Mouse (Mus musculus): ENCODE results near the gene Tnfrsf11a. TPM values are rescaled to one million over a fixed set of nuclear protein-coding genes. Genes with fewer than 3 reads are reported as not detected.
"Not testable (repeated sequence)": the region's sequence is repeated elsewhere in the genome, so short reads cannot be mapped to it uniquely, and the experiment has no call there.

Gene Tnfrsf11a
- 0.22 and 0.64 TPM in 2 replicates for total RNA-seq (2015)
- total RNA-seq (2017): 0.98 TPM in 1 of 2 replicates, not detected in the other

GRCm38 (mm10) chr1:105780457-105781364, at the start of gene Tnfrsf11a:
TSS of gene Tnfrsf11a (plus strand) at chr1:105780718.
- peak; percentile 63 for ATAC-seq (replicated peaks; ENCODE audit: poor library complexity)

GRCm38 (mm10) chr1:105735318-105735717, 45.2 kb upstream of the Tnfrsf11a start:
- peak; percentile 92 for ATAC-seq (replicated peaks; ENCODE audit: poor library complexity)

DNA sequence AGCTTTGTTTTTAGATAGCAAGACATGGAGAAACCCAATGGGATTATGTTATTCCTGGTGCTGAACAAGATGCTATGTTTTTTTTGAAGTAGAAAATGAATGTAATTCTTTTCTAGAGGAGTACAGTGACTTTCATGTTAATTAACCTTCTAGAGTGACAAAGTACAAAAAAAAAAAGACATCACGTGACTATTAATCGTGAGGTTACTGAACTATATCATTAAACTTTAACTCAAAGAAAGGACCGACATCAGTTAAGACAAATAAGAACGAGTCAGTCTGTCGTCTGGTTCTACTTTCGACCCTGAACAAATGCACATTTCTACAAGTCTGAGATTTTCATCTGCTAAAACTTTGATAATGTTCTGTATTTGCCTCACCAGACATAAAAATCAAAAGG, 42.2 kb upstream of the Tnfrsf11a start:
- no peak for ATAC-seq (replicated peaks; ENCODE audit: poor library complexity)

- no peak for ATAC-seq (replicated peaks; ENCODE audit: poor library complexity)
Measured at GRCm38 (mm10) chr1:105739493-105739892, 41.0 kb upstream of the Tnfrsf11a start.

DNA sequence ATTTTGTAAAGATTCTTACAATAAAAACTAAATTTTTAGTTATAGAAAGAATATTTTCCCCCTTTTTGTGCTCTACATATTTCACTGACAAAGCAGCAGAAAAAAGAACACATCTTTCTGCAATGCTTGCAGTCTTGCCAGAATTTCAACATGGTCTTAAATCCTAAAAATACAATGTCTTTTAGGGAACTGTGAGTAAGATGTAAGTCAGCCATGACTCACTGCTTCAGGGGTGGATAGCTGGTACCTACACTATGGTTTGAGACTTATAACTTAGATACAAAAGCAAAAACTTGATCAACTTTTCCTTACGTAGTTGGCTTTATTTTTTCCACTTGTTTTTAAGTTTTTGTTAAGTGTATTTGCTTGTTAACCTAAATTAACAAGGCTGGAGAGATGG, 38.0 kb upstream of the Tnfrsf11a start:
- ATAC-seq (replicated peaks; ENCODE audit: poor library complexity): no peak

- ATAC-seq (replicated peaks; ENCODE audit: poor library complexity): peak; percentile 57
Measured at GRCm38 (mm10) chr1:105746444-105746843, 34.1 kb upstream of the Tnfrsf11a start.

DNA sequence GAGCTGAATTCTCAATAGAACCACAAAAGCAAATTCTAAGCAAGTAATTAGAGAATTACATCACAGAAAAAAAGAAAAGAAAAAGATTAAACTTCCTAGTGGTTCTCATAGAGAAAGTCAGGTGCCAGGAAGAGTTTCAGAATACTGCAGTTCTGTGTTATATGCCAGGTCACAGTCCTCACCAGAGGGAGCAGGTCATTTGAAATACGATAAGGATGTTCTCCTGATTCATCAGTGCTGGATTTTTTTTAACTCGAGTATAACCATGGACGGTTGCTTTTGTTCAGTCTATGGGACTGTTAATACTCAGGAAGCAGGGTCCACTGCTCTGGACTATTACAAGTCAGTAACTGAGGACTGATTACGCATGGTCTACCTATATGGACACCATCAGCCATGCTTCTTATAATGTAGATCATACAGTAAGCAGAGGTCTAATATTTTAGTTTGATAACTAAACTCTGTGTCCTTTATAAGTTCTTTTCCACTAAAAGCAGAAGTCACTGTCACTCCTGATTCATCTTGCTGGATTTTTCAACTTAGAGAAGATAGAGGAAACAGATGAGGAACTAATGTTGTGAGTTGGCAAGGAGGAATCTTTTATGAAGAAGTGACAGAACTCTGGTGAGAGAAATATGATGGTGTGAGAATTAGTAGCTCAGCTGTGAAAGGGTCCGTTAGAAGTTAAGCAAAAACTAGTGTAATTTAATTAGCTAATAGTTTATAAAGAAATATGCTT, 33.5 kb upstream of the Tnfrsf11a start:
- ATAC-seq (replicated peaks; ENCODE audit: poor library complexity): peak; percentile 59; the same call in 1 of the 2 replicates

- no peak for ATAC-seq (replicated peaks; ENCODE audit: poor library complexity)
Measured at GRCm38 (mm10) chr1:105748091-105748799, 32.3 kb upstream of the Tnfrsf11a start.

DNA sequence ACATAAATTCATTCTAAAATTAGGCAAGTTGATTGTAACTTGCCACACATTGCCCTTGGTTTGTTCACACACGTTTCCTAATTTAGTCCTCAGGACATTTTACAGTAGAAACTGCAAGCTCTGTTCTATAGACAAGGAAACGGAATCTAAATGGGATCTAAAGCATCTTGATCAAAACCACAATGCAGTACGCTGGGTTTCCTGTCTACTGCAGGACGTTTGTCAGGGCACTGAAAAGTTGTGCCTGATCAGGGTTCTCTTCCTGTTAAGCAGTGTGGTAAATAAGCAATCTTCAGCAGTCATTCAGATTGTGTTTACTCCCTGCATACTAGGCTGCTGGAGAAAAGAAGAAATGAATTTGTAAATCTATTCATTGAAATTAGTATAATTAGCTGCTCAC, 28.3 kb upstream of the Tnfrsf11a start:
- peak; percentile 57 for ATAC-seq (replicated peaks; ENCODE audit: poor library complexity)

GRCm38 (mm10) chr1:105752944-105753343, 27.6 kb upstream of the Tnfrsf11a start:
- ATAC-seq (replicated peaks; ENCODE audit: poor library complexity): no peak

- no peak for ATAC-seq (replicated peaks; ENCODE audit: poor library complexity)
Measured at GRCm38 (mm10) chr1:105758798-105759197, 21.7 kb upstream of the Tnfrsf11a start.

GRCm38 (mm10) chr1:105759422-105760165, 20.9 kb upstream of the Tnfrsf11a start:
- ATAC-seq (replicated peaks; ENCODE audit: poor library complexity): no peak

DNA sequence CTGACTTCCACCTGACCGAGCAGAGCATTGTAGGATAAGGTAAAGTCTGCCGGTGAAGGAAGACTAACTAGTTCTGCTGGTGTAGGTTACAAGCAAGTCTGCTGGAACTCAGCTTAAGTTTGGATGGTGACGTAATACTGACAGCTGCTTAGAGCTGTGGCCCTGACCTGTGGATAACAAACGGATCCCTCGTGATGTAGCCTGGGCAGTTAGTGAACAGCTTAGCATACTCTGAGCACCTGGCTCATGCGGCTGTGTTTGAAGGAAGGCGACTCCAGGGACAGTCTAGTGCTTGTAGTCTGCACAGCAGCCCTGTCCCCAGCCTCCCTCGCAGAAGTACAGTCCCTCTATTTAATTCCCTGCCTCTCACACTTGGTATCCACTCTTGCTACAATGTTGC, 14.9 kb upstream of the Tnfrsf11a start:
- ATAC-seq (replicated peaks; ENCODE audit: poor library complexity): no peak

DNA sequence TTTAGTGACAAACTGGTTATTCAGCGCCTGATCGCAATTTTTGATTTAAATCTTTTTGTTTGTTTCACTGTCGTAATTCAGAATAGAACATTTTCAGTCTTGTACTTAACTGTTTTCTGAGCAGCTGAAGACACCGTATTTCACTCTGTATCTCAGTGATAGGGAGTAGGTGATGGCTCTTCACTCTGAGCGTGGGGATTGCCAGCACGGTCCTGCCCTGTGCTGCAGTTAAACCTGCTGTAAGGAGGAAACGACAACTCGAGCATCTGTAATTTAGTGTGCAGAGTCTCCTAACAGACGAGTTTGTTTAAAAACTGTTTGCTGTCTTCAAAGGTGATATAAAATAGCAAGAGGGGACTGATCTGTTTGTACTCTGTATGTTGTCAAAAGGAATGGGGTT, 14.4 kb upstream of the Tnfrsf11a start:
- ATAC-seq (replicated peaks; ENCODE audit: poor library complexity): not testable (repeated sequence)

DNA sequence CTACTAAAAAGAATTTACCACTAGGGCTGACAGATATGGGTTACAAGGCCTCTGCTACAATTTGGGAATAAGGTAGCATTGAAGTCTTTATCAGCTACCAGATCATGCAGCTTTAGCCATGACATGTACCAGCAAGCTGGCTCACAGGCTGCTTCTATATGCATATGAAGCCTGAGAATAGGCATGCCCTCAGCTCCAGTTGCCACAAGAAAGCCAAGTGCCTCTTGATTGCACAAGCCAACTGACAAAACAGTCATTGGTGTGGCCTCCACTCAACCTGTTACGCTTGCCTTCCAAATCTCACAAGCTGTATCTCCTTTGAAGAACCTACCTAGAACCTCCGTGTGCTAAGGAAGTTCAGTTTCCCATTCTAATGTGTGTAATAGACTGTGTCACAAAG, 12.1 kb upstream of the Tnfrsf11a start:
- ATAC-seq (replicated peaks; ENCODE audit: poor library complexity): peak; percentile 42

DNA sequence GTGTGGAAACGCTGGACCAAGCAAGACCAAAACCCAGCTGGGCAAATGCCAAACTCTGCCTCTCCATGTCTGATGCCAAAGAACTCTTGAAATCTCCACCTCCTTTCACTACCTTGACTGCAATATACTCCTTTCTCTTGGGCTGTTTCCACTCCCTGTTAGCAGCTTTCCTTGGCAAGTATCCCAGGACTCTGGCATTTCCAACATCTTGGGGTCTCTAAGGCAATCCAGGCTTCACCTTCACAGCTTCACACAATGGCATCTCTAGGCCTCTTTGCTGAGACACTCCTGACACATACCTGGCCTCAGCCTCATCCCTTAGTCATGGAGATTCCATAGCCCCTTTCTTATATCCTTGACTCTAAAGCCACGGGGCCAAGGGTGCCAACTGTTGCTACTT, 9.8 kb upstream of the Tnfrsf11a start:
- ATAC-seq (replicated peaks; ENCODE audit: poor library complexity): no peak

DNA sequence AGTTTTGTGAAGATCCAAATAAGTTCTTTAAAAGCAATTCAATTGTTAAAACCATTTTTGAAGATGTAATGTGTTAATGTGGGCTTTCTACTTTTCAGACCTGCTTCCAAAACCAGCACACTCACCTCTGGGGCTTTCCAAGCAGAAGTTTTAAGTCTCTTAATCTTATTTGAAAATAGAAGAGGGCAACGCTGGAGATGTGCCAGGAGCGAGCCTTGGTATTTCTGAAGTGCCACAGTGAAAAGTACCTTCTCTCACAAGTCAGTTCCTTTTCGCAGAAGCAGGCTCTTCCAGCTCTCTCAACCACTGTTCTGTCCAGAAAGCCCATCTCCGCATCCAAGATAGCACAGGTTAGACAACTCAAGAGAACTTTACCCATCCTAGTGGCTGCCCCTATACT, 4.1 kb upstream of the Tnfrsf11a start:
- ATAC-seq (replicated peaks; ENCODE audit: poor library complexity): no peak

GRCm38 (mm10) chr1:105780079-105780456, 450 bp upstream of the Tnfrsf11a start:
- peak; percentile 58 for ATAC-seq (replicated peaks; ENCODE audit: poor library complexity)

DNA sequence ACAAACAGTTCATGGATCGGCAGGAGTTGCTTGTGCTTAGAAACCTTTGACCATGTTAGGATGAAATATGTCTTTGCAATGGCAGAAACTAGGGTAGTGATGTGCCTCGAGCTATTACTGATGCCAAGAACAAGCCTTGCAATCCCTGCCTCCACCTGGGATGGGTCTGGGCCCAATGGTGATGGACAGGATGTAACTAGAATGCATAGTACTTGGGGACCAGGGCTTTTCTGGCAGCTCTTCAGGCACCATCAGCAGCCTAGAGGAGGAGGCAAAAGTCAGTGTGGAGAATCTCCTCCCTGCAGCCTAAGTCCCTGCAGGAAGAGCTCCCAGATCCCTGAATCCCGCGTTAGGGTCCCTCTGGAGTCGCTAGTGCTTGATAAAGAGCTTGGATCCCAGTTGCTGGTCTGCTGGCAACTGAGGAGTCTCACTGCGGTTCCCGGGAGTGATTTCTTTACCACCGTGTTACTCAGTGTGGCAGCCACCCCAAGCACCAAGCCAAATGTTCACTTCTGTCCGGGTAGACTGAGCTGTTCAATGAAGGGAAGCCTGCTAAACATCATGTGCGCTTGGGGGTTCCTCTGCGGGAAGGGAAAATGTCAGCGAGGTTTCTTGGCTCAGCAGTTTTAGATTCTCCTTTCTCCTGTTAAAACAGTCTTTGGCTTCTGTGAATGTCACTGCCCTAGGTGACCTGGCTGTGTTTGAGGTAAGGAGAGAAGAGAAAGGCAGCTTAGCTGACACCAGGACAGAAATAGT, 1.1 kb downstream of the Tnfrsf11a start:
- no peak for ATAC-seq (replicated peaks; ENCODE audit: poor library complexity)

All from megakaryocyte progenitor cell, adult 5-6 weeks (primary cell).